Mouse (Mus musculus) spleen, adult 2 months (tissue): ENCODE data around the gene Gm28171. TPM values are rescaled to one million over a fixed set of nuclear protein-coding genes. Genes with fewer than 3 reads are reported as not detected.
"Not testable (repeated sequence)": the region's sequence is repeated elsewhere in the genome, so short reads cannot be mapped to it uniquely, and the experiment has no call there.

Source experiments
- DNase-seq, 2 experiments: peaks; one replicate each; pipeline versions ENCODE4 v3.0.0 to v3.0.0-alpha.2; 2012 to 2021; ENCODE audit warnings: low spot score in 2 of 2, low read depth in 1 of 2
- H3K27ac ChIP-seq: fragments of 200-500 bp; 2 replicates; pipeline ENCODE4 v1.5.1; 2012; ENCODE audit warnings: low read length, inconsistent platforms; ENCODE audit not compliant: insufficient read depth
- H3K27me3 ChIP-seq: fragments of 200-500 bp; 2 replicates; pipeline ENCODE4 v1.6.1; 2012; ENCODE audit warnings: mild to moderate bottlenecking, moderate library complexity, low read length, inconsistent platforms; ENCODE audit not compliant: control insufficient read depth, insufficient read depth
- H3K36me3 ChIP-seq: fragments of 200-500 bp; 2 replicates; pipeline ENCODE4 v1.6.1; 2012; ENCODE audit warnings: mild to moderate bottlenecking, low read length, inconsistent platforms; ENCODE audit not compliant: control insufficient read depth, insufficient read depth
- H3K4me1 ChIP-seq: fragments of 200-500 bp; 2 replicates; pipeline ENCODE4 v1.6.1; 2011; ENCODE audit warnings: inconsistent platforms; ENCODE audit not compliant: control insufficient read depth, insufficient read depth, insufficient read length
- H3K4me3 ChIP-seq: fragments of 200-500 bp; 2 replicates; pipeline ENCODE4 v1.5.1; 2011; ENCODE audit warnings: mild to moderate bottlenecking, inconsistent platforms; ENCODE audit not compliant: insufficient read depth, insufficient read length; ENCODE audit errors: extremely low read depth
- WGBS: fragments of 180-500 bp; shearing (Covaris S2); methylation state at CpG from one replicate; pipeline ENCODE4 v1.1.7; 2018; 5-methylcytosine and 5-hydroxymethylcytosine counted together
- polyA plus RNA-seq: library from polyadenylated mRNA; depleted of rRNA; stranded (reverse); fragments of >200 nt; gene quantifications from 2 replicates; pipeline ENCODE4 v1.2.3, GENCODE M21; 2012; rRNA removed

Gene Gm28171
- polyA plus RNA-seq, result not detected in 2 replicates

- not testable (repeated sequence) for H3K27ac ChIP-seq, H3K36me3 ChIP-seq, DNase-seq, H3K4me1 ChIP-seq, H3K27me3 ChIP-seq, H3K4me3 ChIP-seq
- no CpG with 5 or more reads among the region's 1 CpGs for WGBS
Observed at GRCm38 (mm10) chrY:5793095-5793494, at the start of gene Gm28171. Gene Gm28171 (plus strand): TSS chrY:5793395.

Other genes starting within 250 kb of the Gm28171 start
- gene Gm21854, start 136.4 kb upstream of the Gm28171 start, polyA plus RNA-seq, result not detected in 2 replicates
- not detected in 2 replicates for gene Gm20914, start 67.4 kb upstream of the Gm28171 start, polyA plus RNA-seq
- not detected in 2 replicates for gene Gm21778, start 149.1 kb downstream of the Gm28171 start, polyA plus RNA-seq